Mouse (Mus musculus) E14TG2a.4 (cell line): ENCODE results near the gene Drd1.

Experiments used
- CTCF ChIP-seq: conservative IDR thresholded peaks from 2 replicates; pipeline ENCODE4 v1.5.1; 2014; ENCODE audit warnings: low read length
- NANOG ChIP-seq: IDR thresholded peaks from 2 replicates; pipeline ENCODE4 v1.6.1; 2014; ENCODE audit warnings: borderline replicate concordance, low read length, mixed read lengths
- POU5F1 ChIP-seq: IDR thresholded peaks from 2 replicates; pipeline ENCODE4 v1.6.1; 2014; ENCODE audit warnings: low read length, borderline replicate concordance

- TF ChIP-seq CTCF (no peak), NANOG (no peak), POU5F1 (no peak)
Measured at GRCm38 (mm10) chr13:54091719-54092118, 36.2 kb upstream of the Drd1 start.
